Mouse (Mus musculus) ES-Bruce4 (cell line): ENCODE results near the gene Rtn1. TPM values are rescaled to one million over a fixed set of nuclear protein-coding genes. Genes with fewer than 3 reads are reported as not detected.

Experiments used
- H3K27ac ChIP-seq: 2 replicates; pipeline ENCODE4 v1.5.1; 2012; ENCODE audit warnings: low read length, inconsistent platforms; ENCODE audit not compliant: insufficient read depth
- H3K27me3 ChIP-seq: 2 replicates; pipeline ENCODE4 v1.6.1; 2012; ENCODE audit warnings: mild to moderate bottlenecking, low read length, inconsistent platforms; ENCODE audit not compliant: control insufficient read depth, poor library complexity, insufficient read depth, severe bottlenecking
- H3K36me3 ChIP-seq: 2 replicates; pipeline ENCODE4 v1.6.1; 2012; ENCODE audit warnings: inconsistent platforms, mild to moderate bottlenecking, low read length, moderate library complexity; ENCODE audit not compliant: control insufficient read depth, poor library complexity, insufficient read depth, severe bottlenecking
- H3K4me1 ChIP-seq: one replicate; pipeline ENCODE4 v1.8.1; 2011; ENCODE audit warnings: low read length; ENCODE audit not compliant: control insufficient read depth, insufficient read depth
- H3K4me3 ChIP-seq: 2 replicates; pipeline ENCODE4 v1.5.1; 2011; ENCODE audit warnings: low read depth, mild to moderate bottlenecking, low read length
- H3K9ac ChIP-seq: 2 replicates; pipeline ENCODE4 v1.6.1; 2012; ENCODE audit warnings: low read depth, mild to moderate bottlenecking, inconsistent platforms; ENCODE audit not compliant: poor library complexity, severe bottlenecking
- H3K9me3 ChIP-seq: replicated peaks from 2 replicates; pipeline ENCODE4 v1.6.1; 2012; ENCODE audit warnings: mild to moderate bottlenecking, low read length, inconsistent platforms; ENCODE audit not compliant: control insufficient read depth, poor library complexity, insufficient read depth, severe bottlenecking
- CTCF ChIP-seq: IDR thresholded peaks from one replicate; pipeline ENCODE4 v1.8.1; 2011; ENCODE audit warnings: low read depth, low read length
- EP300 ChIP-seq: IDR thresholded peaks from 2 replicates; pipeline ENCODE4 v1.6.1; 2011; ENCODE audit warnings: low read depth, low read length; ENCODE audit not compliant: insufficient read depth
- POLR2A ChIP-seq: IDR thresholded peaks from one replicate; pipeline ENCODE4 v1.8.1; 2011; ENCODE audit warnings: low read length; ENCODE audit not compliant: insufficient read depth
- polyA plus RNA-seq: library from polyadenylated mRNA; stranded (reverse); fragments of >200 nt; gene quantifications from 2 replicates; pipeline ENCODE4 v1.2.4, GENCODE M21; 2011; ENCODE audit warnings: low read depth; ENCODE audit not compliant: missing spikeins, insufficient read depth, insufficient read length

Gene Rtn1
- polyA plus RNA-seq, 1 experiment = 6.3 TPM

- no peak overlapping the region for H3K27ac ChIP-seq
- H3K4me3 ChIP-seq = no peak overlapping the region
- H3K27me3 ChIP-seq = no peaks in the 10 kb centered on the region
- no peaks in the 10 kb centered on the region; the same call in 1 of the 2 replicates for H3K9me3 ChIP-seq
- no peaks in the 10 kb centered on the region for H3K36me3 ChIP-seq
- TF ChIP-seq POLR2A (no peak), EP300 (no peak), CTCF (no peak)
- H3K4me1 ChIP-seq = no peaks in the 10 kb centered on the region
- H3K9ac ChIP-seq = no peak overlapping the region
Observed at GRCm38 (mm10) chr12:72251890-72252445, 156.9 kb downstream of the Rtn1 start.

DNA sequence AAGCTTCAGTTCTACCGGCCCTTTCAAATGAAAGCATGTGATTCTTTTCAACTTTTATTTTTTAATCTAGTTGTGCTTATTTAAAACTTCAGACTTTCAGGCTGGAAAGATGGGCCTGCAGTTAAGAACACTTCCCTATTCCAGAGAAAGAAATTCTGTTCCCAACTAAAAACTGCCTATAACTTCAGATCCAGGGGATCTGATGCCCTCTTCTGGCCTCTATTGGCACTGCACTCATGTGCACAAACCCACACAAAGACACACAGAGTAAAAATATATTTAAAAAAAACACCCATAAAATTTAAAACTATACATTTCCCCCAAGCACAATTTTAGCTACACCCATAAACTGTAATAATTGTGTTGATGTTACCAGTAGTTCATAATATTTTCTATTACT lies 163.9 kb downstream of the Rtn1 start:
- Histone ChIP-seq H3K9me3 (no peaks in the 10 kb centered on the region), H3K4me3 (no peak overlapping the region), H3K27ac (no peak overlapping the region), H3K4me1 (no peaks in the 10 kb centered on the region), H3K36me3 (no peaks in the 10 kb centered on the region), H3K27me3 (peaks cover 1% of the 10 kb centered on the region; the same call in 1 of the 2 replicates), H3K9ac (no peak overlapping the region)
- TF ChIP-seq POLR2A (no peak), EP300 (no peak), CTCF (no peak)

- H3K4me1 ChIP-seq = no peaks in the 10 kb centered on the region
- TF ChIP-seq EP300 (no peak), CTCF (peak; percentile 50), POLR2A (no peak)
- H3K36me3 ChIP-seq = no peaks in the 10 kb centered on the region
- H3K4me3 ChIP-seq = no peak overlapping the region
- no peak overlapping the region for H3K27ac ChIP-seq
- H3K9me3 ChIP-seq = no peaks in the 10 kb centered on the region
- peaks cover 1% of the 10 kb centered on the region; the same call in 1 of the 2 replicates for H3K27me3 ChIP-seq
- H3K9ac ChIP-seq = no peak overlapping the region
Observed at GRCm38 (mm10) chr12:72242807-72243206, 166.0 kb downstream of the Rtn1 start.

DNA sequence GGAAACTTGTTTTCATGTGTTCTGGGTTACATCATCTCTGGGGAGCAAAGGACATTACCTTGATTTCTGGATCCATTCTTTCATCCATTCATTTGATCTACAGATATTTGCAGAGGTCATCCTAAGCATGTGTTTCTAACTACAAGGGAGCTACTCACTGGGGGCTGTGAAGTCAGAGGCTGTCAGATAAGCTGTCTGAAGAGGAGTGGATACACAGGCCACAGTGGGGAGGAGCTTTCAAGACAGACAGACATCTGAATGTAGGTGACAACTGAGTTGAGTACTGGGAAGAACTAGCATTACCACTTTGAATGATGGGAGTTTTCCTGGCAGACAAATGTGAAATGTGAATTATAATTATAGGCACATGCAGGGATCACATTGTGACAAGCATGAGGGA lies 168.3 kb downstream of the Rtn1 start:
- Histone ChIP-seq H3K9me3 (no peaks in the 10 kb centered on the region), H3K27me3 (peaks cover 7% of the 10 kb centered on the region), H3K4me1 (no peaks in the 10 kb centered on the region), H3K36me3 (no peaks in the 10 kb centered on the region), H3K4me3 (no peak overlapping the region), H3K9ac (no peak overlapping the region), H3K27ac (no peak overlapping the region)
- TF ChIP-seq CTCF (no peak), EP300 (no peak), POLR2A (no peak)

GRCm38 (mm10) chr12:72239230-72239894 lies 169.5 kb downstream of the Rtn1 start:
- no peak overlapping the region for H3K9ac ChIP-seq
- H3K4me1 ChIP-seq = peaks cover 1% of the 10 kb centered on the region
- TF ChIP-seq CTCF (no peak), POLR2A (no peak), EP300 (no peak)
- H3K27me3 ChIP-seq = peaks cover 7% of the 10 kb centered on the region
- H3K4me3 ChIP-seq = no peak overlapping the region
- no peak overlapping the region for H3K27ac ChIP-seq
- no peaks in the 10 kb centered on the region for H3K9me3 ChIP-seq
- H3K36me3 ChIP-seq = no peaks in the 10 kb centered on the region

GRCm38 (mm10) chr12:72237251-72237650 lies 171.6 kb downstream of the Rtn1 start:
- Histone ChIP-seq H3K27me3 (peaks cover 7% of the 10 kb centered on the region), H3K4me3 (no peak overlapping the region), H3K4me1 (peaks cover 1% of the 10 kb centered on the region), H3K9me3 (no peaks in the 10 kb centered on the region), H3K36me3 (no peaks in the 10 kb centered on the region), H3K27ac (no peak overlapping the region), H3K9ac (0 out of 2 replicates have a peak overlapping the region, but pooled peaks have one; percentile 48)
- TF ChIP-seq POLR2A (no peak), EP300 (no peak), CTCF (no peak)
